Mouse (Mus musculus): ENCODE measurements around the gene Dph7.
A peak's percentile ranks its signal among the peaks of the same experiment; 100 is the strongest.

Gene Dph7

DNA sequence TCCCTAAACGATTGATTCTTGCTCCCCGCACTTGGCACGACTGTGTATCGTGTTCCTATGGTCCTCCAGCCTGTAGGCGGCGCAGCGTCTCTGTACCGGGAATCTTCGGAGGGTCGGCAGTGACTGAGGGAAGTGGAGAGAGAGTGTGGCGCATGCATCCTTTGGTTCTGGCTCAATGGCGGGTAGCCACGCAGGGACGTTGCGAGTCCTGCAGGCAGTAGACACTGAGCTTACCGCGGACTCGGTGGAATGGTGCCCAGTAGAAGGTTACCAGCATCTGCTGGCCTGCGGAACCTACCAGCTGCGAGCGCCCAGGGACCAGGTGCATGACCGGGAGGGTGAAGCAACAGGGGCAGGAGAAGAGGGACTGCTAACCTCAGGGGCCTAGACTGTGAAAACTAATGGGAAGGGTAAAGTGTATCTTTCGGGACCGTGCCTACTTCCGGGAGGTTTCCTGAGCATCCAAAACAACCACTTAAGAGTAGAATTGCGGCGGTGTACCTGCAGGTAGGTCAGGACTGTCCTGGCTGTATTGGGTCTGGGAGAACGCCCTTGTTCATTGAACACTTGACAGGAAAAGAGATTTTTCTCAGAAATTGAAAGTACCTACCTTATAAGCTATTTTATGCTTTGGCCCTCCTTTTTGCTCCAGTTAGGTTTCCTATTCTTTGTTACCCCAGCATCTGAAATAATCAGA, at the start of gene Dph7:
Gene Dph7 (plus strand): TSS at position 97 of the 697 bp plus-strand sequence.
- DNase-seq: peak; percentile 91

DNA sequence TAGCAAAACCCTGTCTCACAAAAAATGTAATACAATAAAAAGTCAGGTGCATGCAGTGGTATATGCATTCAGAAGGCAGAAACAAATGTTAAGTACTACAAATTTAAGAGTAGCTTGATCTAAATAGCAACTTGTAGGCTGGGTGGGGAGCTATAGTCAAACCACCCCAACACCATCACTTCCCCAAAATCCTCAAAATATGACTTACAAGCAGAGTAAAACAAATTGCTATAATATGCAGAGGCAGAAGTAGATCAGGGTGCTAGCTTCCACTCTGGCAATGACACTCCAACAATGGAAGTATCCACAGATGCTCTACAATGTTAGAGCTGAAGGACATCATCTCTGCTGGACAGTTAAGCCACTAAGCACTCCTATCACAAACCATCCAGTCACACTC, 49.6 kb upstream of the Dph7 start:
- DNase-seq: no peak

DNA sequence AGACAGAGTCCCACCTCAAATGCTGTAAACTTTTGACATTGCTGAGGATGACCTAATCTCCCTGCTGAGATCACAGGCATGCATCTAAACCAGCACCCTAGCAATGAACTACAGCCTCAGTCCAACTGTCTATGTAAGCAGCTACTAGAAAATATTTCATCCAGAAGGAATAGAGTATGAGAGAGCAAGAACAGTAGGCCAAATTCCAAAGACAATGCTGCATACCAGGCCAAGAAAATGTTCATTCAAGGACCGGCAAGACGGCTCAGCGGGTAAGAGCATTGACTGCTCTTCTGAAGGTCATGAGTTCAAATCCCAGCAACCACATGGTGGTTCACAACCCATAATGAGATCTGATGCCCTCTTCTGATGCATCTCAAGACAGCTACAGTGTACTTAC, 47.4 kb upstream of the Dph7 start:
- no peak for DNase-seq

DNA sequence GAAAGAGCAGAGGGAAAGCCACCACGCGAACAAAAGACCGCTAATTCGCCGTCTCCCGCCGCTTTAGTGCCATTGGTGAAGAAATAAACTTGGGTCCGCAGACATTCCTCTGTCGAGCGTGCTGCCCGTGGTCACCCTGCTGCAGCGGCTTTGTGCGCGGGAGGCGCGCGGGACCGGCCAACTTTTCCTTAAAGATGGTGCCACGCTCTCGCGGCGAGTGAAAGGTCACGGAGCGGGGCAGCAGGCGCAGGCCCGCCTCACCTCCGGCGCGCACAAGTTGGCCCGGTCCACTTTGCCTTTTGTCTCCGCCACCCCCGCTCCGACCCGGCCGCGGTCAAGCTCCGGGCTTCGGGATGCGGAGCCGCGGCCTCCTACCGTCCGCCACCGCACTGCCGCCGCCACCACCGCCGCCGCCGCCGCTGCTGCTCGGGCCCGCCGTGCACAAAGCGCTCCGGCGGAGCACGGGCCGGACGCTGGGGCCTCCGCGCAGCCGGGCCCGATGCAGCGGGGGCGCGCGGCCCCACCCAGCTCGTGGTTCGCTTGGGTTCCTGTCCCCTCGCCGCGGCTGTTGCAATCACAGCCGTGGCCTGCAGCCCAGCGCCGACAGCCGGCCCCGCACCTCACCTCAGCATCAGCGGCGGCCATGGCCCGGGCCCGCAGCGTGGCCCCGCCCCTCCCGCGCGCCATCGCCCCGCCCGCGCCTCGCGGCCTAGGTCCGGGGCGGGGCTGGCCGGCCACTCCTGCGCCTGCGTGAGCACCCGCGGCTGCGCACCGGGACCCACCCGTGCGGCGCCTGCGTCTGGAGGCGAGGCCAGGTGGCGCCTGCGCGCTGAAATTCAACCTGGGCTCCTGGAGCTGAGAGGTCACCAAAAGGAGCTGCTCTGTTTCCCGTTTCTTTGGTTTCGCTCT, 43.0 kb upstream of the Dph7 start, which contains the start of gene Ehmt1:
Gene Ehmt1 (minus strand): TSS at position 685 of the 909 bp plus-strand sequence.
- DNase-seq: peak; percentile 96 to 98

DNA sequence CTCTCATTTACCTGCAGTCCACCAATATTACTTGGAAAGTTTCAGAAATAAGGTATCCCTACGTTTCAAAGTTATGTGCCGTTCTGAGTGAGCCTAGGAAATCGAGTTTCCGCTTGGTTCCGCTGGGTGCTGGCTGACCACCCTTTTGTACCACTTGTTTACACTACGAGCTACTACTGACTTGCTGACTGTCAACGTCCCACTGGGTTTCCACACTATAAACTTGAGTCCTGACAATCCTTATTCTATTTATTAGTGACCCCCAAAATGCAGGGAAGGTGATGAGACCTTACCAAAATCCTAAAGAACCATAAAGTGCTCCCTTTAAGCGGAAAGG, 42.4 kb upstream of the Dph7 start:
- no peak for DNase-seq

DNA sequence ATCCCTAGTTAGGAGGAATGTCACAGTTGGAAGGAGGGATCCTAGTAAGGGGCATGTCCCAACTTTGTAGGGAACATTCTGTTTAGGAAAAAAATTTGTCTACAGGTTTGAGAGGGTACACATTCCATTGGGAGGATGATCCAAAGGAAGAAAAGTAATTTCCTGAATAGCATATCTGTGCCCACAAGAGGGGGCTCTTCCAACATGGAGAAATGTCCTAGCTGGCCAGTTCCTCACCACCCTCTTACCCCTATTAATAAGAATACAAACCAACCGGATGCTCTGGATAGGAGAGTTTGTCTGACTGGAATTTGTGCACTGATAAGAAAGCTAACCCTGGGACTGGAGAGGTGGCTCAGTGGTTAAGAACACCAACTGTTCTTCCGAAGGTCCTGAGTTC, 38.6 kb upstream of the Dph7 start:
- no peak for DNase-seq

DNA sequence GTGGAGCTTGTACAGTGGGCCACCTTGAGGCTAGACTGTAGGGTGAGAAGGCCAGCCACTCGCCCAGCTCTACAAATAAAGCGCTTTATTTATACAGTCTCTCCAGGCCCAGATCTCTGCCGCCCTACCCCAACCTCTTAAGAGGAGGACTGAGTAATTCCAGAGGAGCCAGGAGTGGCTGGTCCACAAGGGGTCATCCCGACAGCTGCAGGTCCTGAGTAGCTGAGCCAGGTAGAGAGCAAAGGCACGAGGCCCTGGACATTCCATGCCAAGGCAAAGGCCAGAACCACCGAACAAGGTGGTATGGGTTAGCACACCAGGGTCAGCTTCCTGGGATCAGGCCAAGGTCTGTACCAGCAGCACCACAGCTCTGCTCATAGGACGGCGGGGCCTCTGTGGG, 36.9 kb upstream of the Dph7 start:
- no peak for DNase-seq

DNA sequence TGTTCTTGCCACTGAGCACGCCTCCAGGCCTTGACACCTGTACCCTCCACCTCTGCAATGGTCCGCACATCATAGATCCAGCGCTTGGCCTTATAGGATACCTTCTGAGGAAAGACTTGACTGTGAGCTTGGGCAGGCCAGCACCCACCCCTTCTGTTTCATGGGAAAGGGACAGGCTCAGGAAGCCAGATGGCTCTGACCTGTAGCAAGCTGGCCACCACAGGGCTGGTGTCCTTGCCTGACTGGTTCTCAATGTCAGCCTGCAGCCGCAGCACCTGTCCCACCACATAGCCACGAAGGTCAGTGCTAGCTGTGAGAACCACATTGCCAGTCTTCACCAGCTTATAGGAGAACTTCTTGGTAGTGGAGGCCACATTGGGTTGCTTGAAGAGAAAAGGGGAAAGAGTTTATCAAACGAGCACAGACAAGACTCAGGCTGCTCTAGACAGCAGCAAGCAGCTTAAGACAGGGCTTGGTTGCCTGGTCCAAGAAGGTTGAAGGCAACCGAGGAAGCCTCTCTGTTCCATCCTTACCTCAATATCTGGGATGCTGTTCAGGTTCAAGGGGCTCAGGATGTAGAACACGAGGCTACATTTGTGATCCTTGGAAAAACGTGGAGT, 35.7 kb upstream of the Dph7 start:
- DNase-seq: no peak

DNA sequence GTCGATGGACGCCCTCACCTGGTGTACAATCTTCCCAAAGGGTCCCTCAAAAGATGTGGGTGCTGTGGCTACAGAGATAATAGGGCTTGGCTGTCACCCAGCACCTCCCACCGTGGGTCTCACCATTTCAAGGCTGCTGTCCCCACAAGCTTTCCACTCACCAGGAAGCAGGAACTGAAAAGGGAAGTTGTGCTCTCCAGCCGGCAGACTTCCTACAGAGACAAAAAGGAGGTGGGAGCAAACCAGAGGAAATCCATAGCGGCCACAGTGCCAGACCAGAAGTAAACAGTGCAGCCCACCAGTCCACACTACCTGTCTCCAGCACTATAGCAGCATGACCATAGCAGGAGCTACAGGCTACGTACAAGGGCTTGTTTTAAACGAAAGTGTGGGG, 35.2 kb upstream of the Dph7 start:
- no peak for DNase-seq

DNA sequence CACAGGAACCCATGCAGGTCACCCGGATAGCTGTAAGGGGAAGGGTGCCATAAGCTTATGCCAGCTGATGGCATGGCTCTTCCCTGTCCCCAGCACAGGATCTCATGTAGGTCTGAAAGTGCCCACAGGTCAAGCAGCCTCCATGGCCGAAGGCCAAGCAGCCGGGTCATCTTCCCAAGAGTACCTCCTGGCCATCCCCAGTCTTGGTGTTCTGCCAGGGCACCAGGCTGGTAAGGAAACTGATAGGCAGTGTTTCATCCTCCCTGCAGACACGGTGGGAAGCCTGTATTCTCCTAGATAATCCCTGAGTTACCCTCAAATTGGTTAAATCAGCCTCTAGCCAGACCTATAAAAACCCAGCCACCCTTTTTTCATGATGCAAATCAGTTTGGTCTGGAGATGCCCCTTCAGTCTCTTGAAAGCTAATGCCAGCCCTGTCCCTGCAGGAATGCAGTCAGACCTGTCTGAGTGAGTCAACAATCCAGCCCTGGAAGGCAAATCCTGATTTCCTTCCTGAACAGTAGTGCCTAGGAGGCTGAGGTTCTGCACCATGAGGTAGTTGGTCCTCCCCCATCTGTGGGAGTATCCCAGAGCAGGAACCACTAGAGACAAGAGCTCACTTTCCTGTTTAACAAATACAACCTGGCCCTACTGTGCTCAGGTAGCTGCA, 34.3 kb upstream of the Dph7 start:
- no peak for DNase-seq

DNA sequence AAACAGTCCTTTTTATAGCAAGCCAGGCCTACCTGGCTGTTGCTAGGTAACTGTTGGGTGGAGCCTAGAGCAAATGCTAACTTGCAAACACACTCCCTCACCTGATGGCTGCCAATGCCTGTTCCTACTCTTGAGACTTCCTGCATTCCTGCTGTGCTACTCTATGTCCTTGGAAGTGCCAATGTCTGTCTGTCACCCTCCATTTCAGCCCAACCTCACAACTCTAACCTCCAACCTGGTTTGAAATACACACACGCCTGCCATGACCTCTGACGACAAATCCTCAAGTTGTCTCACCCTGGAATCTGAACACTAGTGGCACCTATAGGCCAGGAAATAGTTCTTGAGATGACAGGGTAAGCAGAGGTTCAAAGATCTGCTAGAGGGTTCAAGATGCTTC, 33.1 kb upstream of the Dph7 start:
- no peak for DNase-seq

DNA sequence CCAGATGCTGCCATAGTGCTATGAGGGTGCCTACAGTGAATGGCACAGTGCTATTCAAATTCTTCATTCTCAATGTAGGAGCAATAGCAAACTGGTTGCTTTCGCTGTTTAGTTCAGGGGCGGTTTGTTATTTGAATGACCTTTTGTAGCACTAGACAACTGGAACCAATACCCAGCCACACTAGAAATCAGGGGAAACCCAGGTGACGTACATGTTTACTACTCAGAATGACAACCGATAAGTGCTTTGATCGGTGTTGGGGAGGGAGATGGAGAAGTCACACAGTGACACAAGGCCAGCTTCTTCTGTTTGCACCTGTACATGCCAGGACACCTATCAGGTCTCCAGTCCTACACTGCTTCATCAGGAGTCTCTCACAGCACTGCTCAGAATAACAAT, 32.6 kb upstream of the Dph7 start:
- DNase-seq: no peak

DNA sequence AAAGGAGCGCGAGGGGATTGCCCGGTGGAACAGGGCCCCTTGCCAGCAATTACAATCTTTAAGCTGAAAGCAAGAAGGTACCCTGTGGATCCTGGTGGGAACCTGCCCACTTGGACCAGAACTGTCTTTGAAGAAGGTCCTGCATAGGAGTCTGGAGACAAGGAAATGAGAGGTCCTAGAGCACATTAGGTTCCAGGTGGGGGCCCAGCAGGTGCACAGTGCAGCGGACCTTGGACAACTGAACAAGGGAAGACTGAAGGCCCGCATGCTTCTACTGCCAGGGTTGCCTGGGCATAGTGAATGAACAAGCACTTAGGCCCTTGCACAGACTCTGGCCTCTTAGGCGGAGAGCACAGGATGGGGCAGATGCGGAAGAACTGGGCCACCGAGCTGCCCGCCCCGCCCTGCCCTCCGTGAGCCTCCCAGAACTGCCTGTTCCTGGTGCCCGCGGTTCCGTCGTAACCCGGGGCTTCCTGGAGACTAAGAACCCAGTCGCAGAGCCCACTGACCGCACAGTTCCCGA, 27.7 kb upstream of the Dph7 start:
- DNase-seq: no peak

DNA sequence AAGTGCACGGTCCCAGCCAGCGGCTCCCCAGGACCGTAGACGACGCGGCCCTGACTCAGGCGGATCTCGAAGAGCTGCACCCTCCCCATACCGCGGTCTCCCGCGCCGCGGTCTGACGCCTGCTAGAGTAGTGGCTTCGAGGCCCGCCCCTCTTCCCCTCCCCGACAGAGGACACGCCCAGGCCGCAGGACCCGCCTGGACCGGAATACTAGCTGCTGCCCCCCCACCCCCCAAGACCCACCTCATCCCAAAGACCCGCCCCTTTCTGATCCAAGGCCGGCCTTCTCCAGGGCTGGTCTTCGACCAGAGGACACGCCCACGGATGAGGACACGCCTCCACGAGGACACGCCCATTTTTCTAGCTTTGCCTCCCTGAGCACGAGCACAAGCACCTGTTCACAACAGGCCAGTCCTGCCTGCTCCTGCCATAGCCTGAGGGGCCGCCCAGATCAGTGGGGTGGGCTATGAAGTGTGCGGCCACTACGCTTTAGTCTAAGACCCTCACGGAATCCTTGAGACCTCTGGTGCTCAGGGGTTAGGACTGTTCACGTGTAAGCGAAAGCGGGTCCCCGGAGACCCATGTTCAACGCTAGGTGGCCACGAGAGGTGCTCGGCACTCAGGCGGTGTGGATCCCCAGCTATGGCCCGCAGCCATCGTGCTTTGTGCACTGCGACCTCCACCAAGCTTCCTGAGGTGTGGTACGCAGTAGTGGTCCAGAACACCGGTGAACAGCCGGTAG, 27.0 kb upstream of the Dph7 start, which contains the start of gene Arrdc1:
Gene Arrdc1 (minus strand): TSS at position 196 of the 740 bp plus-strand sequence.
- peak; percentile 96 to 97 for DNase-seq

DNA sequence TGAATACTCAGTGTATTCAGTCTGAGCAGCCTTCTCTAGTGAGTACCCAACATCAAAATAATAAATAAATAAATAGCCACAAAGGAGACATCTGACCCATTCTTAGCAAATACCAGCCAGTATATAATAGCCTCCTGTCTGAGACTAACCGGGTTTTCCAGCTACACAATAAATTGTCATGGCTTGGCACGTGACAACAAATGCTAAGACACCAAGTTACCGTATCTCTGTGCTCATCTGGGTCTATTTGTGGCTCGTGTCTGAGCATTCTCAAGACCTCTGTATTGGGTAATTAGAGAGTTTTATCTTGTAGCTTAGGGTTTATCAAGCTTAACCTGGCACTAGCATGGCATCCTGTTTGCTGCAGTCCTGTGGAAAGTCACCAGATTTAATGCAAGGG, 20.1 kb upstream of the Dph7 start:
- DNase-seq: no peak

DNA sequence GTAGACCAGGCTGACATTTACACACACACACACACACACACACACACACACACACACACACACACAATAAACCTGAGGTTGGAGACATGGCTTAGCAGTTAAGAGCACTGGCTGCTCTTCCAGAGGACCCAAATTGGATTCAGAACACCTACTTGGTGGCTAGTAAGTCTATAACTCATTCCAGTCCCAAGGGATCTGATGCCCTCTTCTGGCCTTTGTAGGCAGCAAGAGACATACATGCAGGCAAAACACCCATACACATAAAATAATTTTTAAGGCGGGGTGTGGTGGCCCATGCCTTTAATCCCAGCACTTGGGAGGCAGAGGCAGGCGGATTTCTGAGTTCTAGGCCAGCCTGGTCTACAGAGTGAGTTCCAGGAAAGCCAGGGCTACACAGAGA, 17.9 kb upstream of the Dph7 start:
- DNase-seq: peak; percentile 48 to 55

DNA sequence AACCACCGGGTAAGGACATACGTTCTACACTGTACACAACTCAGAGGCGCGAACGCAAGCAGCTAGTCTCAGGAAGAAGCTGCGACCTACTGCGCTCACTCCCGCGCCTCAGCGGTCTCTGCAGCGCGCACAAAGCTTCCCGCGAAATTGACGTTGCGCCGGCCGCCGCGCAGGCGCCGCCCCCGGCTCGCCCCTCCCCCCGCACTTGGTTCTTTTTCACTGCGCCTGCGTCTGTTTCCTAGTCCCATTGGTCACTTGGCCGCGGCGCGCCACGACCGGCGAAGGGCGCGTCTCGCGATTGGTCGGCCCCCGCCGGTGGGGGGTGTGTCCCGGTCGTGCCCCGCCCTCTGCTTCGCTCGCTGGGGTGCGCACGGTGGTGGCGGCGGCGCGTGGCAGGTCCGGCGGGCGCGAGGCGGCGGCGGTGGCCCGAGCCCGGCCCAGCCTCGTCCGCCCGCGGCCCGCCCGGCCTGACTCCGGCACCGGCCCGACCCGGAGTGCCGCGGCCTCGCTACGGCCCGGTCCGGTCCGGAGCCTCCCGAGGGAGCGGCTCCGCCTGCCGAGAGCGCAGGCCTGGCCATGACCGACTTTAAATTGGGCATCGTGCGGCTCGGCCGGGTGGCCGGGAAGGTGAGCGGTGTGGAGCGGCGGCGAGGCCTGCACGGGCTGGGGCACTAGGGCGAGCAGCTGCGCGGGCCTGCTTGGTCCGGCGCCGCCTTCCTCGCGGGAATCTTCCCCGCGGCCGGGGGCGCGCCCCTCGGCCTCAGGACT, 12.6 kb upstream of the Dph7 start, which contains the start of gene Zmynd19:
Gene Zmynd19 (plus strand): TSS at position 372 of the 768 bp plus-strand sequence.
- peak; percentile 98 to 99 for DNase-seq

DNA sequence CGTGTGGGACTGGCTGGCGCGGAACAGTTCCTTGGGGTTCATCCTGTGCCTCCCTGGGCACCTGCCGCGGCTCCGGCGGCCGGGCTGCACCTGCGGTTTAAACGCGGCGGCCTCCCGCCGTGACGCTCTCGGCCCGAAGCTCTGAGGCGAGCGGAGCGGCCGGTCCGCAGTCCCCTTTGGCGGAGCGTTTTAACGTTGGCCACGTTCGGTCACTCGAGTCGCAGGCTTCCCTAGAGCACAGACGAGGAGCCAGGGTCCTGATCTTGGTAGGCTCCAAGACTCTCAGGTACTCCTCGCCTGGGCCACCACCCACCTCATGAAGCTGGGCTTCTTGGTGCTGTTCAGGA, 12.0 kb upstream of the Dph7 start:
- peak; percentile 5 to 20 for DNase-seq

DNA sequence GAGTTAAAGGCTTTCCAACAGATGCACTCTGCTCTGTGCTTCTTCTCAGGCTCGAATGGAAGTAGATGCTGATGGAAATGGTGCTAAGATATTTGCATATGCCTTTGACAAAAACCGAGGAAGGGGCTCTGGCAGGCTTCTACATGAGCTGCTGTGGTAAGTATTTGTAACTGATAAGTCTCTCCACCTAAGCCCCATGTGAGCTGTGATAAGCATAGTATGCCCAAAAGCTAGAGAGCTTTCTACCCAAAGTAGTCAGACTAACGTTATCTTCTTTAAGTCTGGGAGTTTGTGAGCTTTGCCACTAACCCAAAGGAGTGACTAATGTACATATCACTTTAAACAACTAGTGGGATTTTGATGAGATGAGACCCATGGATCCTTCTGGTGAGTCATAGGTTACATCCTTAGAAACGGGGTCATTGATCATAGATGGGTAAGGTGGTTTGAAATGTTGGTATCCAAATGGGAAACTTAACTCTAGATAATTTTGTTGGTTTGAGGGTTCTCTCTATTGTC, 9.6 kb upstream of the Dph7 start:
- no peak for DNase-seq

DNA sequence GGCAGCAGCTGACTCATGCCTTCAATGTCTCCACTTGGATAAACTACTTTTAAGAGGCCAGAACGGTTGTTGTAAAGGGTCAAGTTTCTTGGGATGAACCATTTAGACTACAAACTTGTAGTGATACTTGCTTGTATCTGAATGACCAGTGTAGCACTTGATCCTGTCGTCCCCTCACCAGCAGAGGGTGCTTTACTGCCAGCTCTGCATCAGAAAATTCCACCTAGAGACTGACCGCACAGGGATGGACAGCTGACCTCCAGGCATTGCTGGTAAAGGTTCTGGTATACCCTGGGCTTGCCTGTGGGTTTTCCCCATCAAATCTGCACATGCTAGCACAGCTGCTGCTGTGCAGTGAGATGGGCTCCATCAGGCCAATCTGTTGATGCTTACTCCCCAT, 1.3 kb upstream of the Dph7 start:
- peak in 1 of 2 experiments; percentile 11 for DNase-seq

DNA sequence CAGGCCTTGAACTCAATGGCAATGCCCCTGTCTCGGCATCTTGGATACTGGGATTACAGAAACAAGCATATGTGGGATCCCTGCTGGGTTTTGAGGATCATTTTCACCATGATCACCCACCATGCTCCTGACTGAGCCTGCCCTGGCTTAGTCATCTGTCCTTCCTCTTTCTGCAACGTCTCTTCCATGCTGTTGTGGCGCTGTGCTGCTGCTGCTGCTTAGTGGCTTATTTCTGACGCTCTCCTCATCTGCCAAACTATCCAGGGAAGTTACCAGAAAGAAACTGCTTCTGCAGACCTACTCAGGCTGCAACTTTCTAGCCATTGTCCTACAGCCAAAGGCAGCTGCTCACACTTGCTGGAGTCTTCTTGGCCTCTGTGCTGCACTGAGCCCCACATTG, 8.2 kb downstream of the Dph7 start:
- DNase-seq: no peak

All from B cell, adult 2 months (primary cell).